Mouse (Mus musculus) intestine, postnatal 0 days (tissue): ENCODE measurements at regions not wholly inside any gene's neighbourhood (a gene's known extent, or its start where the extent isn't known, plus 50 kb on each side); places are given as distances from the start of the nearest gene placed in this dataset.
A peak's percentile ranks its signal among the peaks of the same experiment; 100 is the strongest.

Source experiments
- ATAC-seq: fragments of 200-750 bp; cut with Nextera tagmentation; 2 replicates; pipeline ENCODE4 v1.8.0; 2017; ENCODE audit warnings: mild to moderate bottlenecking, moderate TSS enrichment, moderate library complexity
- H3K27ac ChIP-seq: fragments of 300-500 bp; sonication (generic); 2 replicates; pipeline ENCODE4 v1.5.1; 2014; ENCODE audit warnings: mild to moderate bottlenecking, low read depth, low read length, moderate library complexity
- H3K27me3 ChIP-seq: fragments of 300-500 bp; sonication (generic); replicated peaks from 2 replicates; pipeline ENCODE4 v1.6.1; 2014; ENCODE audit warnings: low read length, mixed read lengths; ENCODE audit not compliant: control insufficient read depth, insufficient read depth
- H3K36me3 ChIP-seq: fragments of 300-500 bp; sonication (generic); 2 replicates; pipeline ENCODE4 v1.6.1; 2014; ENCODE audit warnings: mild to moderate bottlenecking, moderate library complexity; ENCODE audit not compliant: control insufficient read depth, insufficient read depth
- H3K4me1 ChIP-seq: fragments of 300-500 bp; sonication (generic); replicated peaks from 2 replicates; pipeline ENCODE4 v1.6.1; 2014; ENCODE audit warnings: antibody characterized with exemption, low read length, mixed read lengths; ENCODE audit not compliant: control insufficient read depth, insufficient read depth
- H3K4me2 ChIP-seq: fragments of 300-500 bp; sonication (generic); replicated peaks from 2 replicates; pipeline ENCODE4 v1.6.1; 2014; ENCODE audit warnings: low read depth, mild to moderate bottlenecking, moderate library complexity
- H3K4me3 ChIP-seq: fragments of 300-500 bp; sonication (generic); 2 replicates; pipeline ENCODE4 v1.5.1; 2014; ENCODE audit warnings: low read depth, low read length
- H3K9ac ChIP-seq: fragments of 300-500 bp; sonication (generic); 2 replicates; pipeline ENCODE4 v1.6.1; 2014; ENCODE audit warnings: mild to moderate bottlenecking, low read depth, low read length
- H3K9me3 ChIP-seq: fragments of 300-500 bp; sonication (generic); 2 replicates; pipeline ENCODE4 v1.6.1; 2016; ENCODE audit warnings: mixed run types; ENCODE audit not compliant: control insufficient read depth
- CTCF ChIP-seq: sonication (generic); IDR thresholded peaks from 2 replicates; pipeline ENCODE4 v1.5.1; 2016; ENCODE audit warnings: low read depth, mild to moderate bottlenecking, control low read depth, antibody characterized with exemption, moderate library complexity
- WGBS: fragments of 180-500 bp; shearing (Covaris S2); extraction: QIAGEN DNeasy Blood & Tissue Kit; methylation state at CpG from one replicate; pipeline ENCODE4 v1.1.7; 2014; 5-methylcytosine and 5-hydroxymethylcytosine counted together

DNA sequence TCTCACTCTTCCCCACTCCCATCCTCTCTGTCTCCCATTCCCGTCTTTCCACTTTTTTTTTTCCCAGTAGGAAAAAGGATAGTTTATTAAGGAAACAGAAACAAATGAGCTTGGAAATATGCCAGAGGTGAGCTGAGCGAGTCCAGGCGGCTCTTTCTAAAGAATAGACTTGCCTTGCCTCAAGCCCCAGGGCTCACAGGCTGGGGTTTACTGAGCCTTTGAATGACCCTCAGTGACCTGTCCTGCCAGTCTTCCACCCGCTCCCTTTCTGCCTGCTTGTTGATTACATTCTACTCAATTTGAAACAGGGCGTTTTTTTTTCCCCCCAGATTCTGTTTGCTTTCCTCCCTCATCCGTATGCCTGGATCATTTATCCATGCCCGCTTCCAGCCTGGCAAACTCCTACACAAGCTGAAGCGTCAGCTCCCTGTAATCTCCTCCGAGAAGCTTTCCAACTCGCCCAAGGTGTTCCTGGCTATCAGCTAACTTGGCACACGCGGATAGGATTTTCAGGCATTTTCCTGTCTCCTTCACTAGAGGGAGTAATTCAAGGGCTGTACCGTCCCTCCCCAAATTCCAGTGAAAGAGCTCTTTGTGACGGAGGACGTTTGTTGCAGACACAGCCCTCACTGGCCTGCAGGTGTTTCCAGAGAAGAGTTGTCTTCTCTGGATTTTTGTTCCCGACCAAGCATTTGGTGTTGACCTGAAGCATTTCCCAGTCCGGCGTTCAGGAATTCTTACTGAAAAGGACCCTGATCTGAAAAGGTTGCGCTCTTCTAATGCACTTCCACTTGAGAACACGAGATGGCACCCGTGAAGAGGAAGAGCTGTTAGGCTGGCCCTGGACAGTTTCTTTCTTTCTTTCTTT, 59.9 kb upstream of the Zfand6 start:
- 2% methylated on average over 21 of the region's 21 CpGs for WGBS
- Histone ChIP-seq H3K4me1 (no peaks in the 10 kb centered on the region), H3K4me3 (peak overlapping the region; percentile 40), H3K9me3 (no peaks in the 10 kb centered on the region), H3K27me3 (no peaks in the 10 kb centered on the region), H3K27ac (no peak overlapping the region), H3K36me3 (no peaks in the 10 kb centered on the region), H3K9ac (peak overlapping the region; percentile 17; the same call in 1 of the 2 replicates), H3K4me2 (peak overlapping the region; percentile 70)
- TF ChIP-seq CTCF: peak; percentile 73
- ATAC-seq: peak; percentile 49; the same call in 1 of the 2 replicates

GRCm38 (mm10) chr7:84747847-84748246, 58.1 kb upstream of the Zfand6 start:
- Histone ChIP-seq H3K9me3 (no peaks in the 10 kb centered on the region), H3K4me2 (no peak overlapping the region), H3K4me3 (no peak overlapping the region), H3K27ac (no peak overlapping the region), H3K4me1 (no peaks in the 10 kb centered on the region), H3K27me3 (no peaks in the 10 kb centered on the region), H3K36me3 (no peaks in the 10 kb centered on the region), H3K9ac (no peak overlapping the region)
- 21% methylated on average over 1 of the region's 1 CpGs for WGBS
- no peak for TF ChIP-seq CTCF
- no peak for ATAC-seq

- Histone ChIP-seq H3K27ac (no peak overlapping the region), H3K9me3 (no peaks in the 10 kb centered on the region), H3K36me3 (no peaks in the 10 kb centered on the region), H3K4me2 (no peak overlapping the region), H3K4me3 (no peak overlapping the region), H3K27me3 (no peaks in the 10 kb centered on the region), H3K4me1 (no peaks in the 10 kb centered on the region), H3K9ac (no peak overlapping the region)
- 89% methylated on average over 5 of the region's 5 CpGs for WGBS
- TF ChIP-seq CTCF: no peak
- ATAC-seq: no peak
These were observed 54.7 kb upstream of the Zfand6 start for GRCm38 (mm10) chr7:84744321-84745070.

- H3K4me3 ChIP-seq: no peak overlapping the region
- no peak for ATAC-seq
- no peaks in the 10 kb centered on the region for H3K4me1 ChIP-seq
- no peak overlapping the region for H3K27ac ChIP-seq
- no peaks in the 10 kb centered on the region for H3K9me3 ChIP-seq
- no peaks in the 10 kb centered on the region for H3K27me3 ChIP-seq
- no peak overlapping the region for H3K9ac ChIP-seq
- no peaks in the 10 kb centered on the region for H3K36me3 ChIP-seq
- WGBS: 14% methylated on average over 2 of the region's 2 CpGs
- no peak overlapping the region for H3K4me2 ChIP-seq
- peak; percentile 65 for TF ChIP-seq CTCF
These were observed 50.2 kb upstream of the Zfand6 start for GRCm38 (mm10) chr7:84739965-84740390.
